Mouse (Mus musculus) lung, postnatal 0 days (tissue): ENCODE results near the gene Cobll1. TPM values are rescaled to one million over a fixed set of nuclear protein-coding genes. Genes with fewer than 3 reads are reported as not detected.

Source experiments
- ATAC-seq: fragments of 200-750 bp; cut with Nextera tagmentation; 2 replicates; pipeline ENCODE4 v1.8.0; 2017; ENCODE audit warnings: moderate library complexity
- DNase-seq: peaks from one replicate; pipeline ENCODE4 v3.0.0-alpha.2; 2016; ENCODE audit warnings: low spot score
- H3K27ac ChIP-seq: fragments of 300-500 bp; sonication (generic); 2 replicates; pipeline ENCODE4 v1.5.1; 2014; ENCODE audit warnings: antibody characterized with exemption, mild to moderate bottlenecking, low read length, mixed read lengths
- H3K27me3 ChIP-seq: fragments of 300-500 bp; sonication (generic); replicated peaks from 2 replicates; pipeline ENCODE4 v1.6.1; 2014; ENCODE audit warnings: low read length, mixed read lengths; ENCODE audit not compliant: insufficient read depth
- H3K36me3 ChIP-seq: fragments of 300-500 bp; sonication (generic); 2 replicates; pipeline ENCODE4 v1.6.1; 2014; ENCODE audit warnings: low read length, mixed read lengths; ENCODE audit not compliant: insufficient read depth
- H3K4me1 ChIP-seq: fragments of 300-500 bp; sonication (generic); 2 replicates; pipeline ENCODE4 v1.6.1; 2014; ENCODE audit warnings: antibody characterized with exemption, low read depth, low read length, mixed read lengths; ENCODE audit not compliant: insufficient read depth
- H3K4me2 ChIP-seq: fragments of 300-500 bp; sonication (generic); replicated peaks from 2 replicates; pipeline ENCODE4 v1.6.1; 2014; ENCODE audit warnings: low read depth, mild to moderate bottlenecking, low read length, moderate library complexity, mixed read lengths
- H3K4me3 ChIP-seq: fragments of 300-500 bp; sonication (generic); 2 replicates; pipeline ENCODE4 v1.5.1; 2014; ENCODE audit warnings: low read depth, low read length
- H3K9ac ChIP-seq: fragments of 300-500 bp; sonication (generic); replicated peaks from 2 replicates; pipeline ENCODE4 v1.6.1; 2014; ENCODE audit warnings: low read depth, mild to moderate bottlenecking
- H3K9me3 ChIP-seq: fragments of 300-500 bp; sonication (generic); 2 replicates; pipeline ENCODE4 v1.6.1; 2016; ENCODE audit warnings: low read length, mixed read lengths
- CTCF ChIP-seq: IDR thresholded peaks from 2 replicates; pipeline ENCODE4 v1.5.1; 2016; ENCODE audit warnings: antibody characterized with exemption, mild to moderate bottlenecking
- EP300 ChIP-seq: IDR thresholded peaks from 2 replicates; pipeline ENCODE4 v1.6.1; 2016; ENCODE audit warnings: antibody characterized with exemption, mild to moderate bottlenecking, control low read depth
- WGBS: fragments of 180-500 bp; shearing (Covaris S2); extraction: QIAGEN DNeasy Blood & Tissue Kit; methylation state at CpG from one replicate; pipeline ENCODE4 v1.1.7; 2014; 5-methylcytosine and 5-hydroxymethylcytosine counted together
- polyA plus RNA-seq: library from polyadenylated mRNA; unstranded; fragments of >200 nt; fragmentation: Nextera tagmentation; extraction: Ambion mirVana; gene quantifications from 2 replicates; pipeline ENCODE4 v1.2.1, GENCODE M21; 2015

Cobll1 gene
- polyA plus RNA-seq, 1 experiment from 2014 or later = 9.4 TPM

GRCm38 (mm10) chr2:65257446-65257845 is 18.2 kb upstream of the Cobll1 start:
- no peaks in the 10 kb centered on the region for H3K36me3 ChIP-seq
- H3K9me3 ChIP-seq = no peaks in the 10 kb centered on the region
- no peak overlapping the region for H3K27ac ChIP-seq
- H3K4me3 ChIP-seq = no peak overlapping the region
- H3K9ac ChIP-seq = no peak overlapping the region
- TF ChIP-seq CTCF (no peak), EP300 (no peak)
- H3K4me2 ChIP-seq = no peak overlapping the region
- DNase-seq = no peak
- no peak for ATAC-seq
- H3K27me3 ChIP-seq = no peaks in the 10 kb centered on the region
- H3K4me1 ChIP-seq = no peaks in the 10 kb centered on the region
- WGBS = 44% methylated on average over 2 of the region's 2 CpGs

- Histone ChIP-seq H3K4me1 (no peaks in the 10 kb centered on the region), H3K4me2 (no peak overlapping the region), H3K4me3 (no peak overlapping the region), H3K27ac (no peak overlapping the region), H3K9ac (no peak overlapping the region), H3K9me3 (no peaks in the 10 kb centered on the region), H3K27me3 (no peaks in the 10 kb centered on the region), H3K36me3 (no peaks in the 10 kb centered on the region)
- 69% methylated on average over 6 of the region's 6 CpGs for WGBS
- DNase-seq = no peak
- no peak for ATAC-seq
- TF ChIP-seq CTCF (no peak), EP300 (no peak)
These were observed 17.5 kb upstream of the Cobll1 start for GRCm38 (mm10) chr2:65256494-65257254.

GRCm38 (mm10) chr2:65250589-65251104 is 11.4 kb upstream of the Cobll1 start:
- no peak overlapping the region for H3K9ac ChIP-seq
- no peak overlapping the region for H3K27ac ChIP-seq
- ATAC-seq = no peak
- no peaks in the 10 kb centered on the region for H3K9me3 ChIP-seq
- H3K4me1 ChIP-seq = no peaks in the 10 kb centered on the region
- TF ChIP-seq EP300 (no peak), CTCF (no peak)
- H3K36me3 ChIP-seq = no peaks in the 10 kb centered on the region
- no peak overlapping the region for H3K4me3 ChIP-seq
- no peak for DNase-seq
- H3K27me3 ChIP-seq = no peaks in the 10 kb centered on the region
- WGBS = 46% methylated on average over 5 of the region's 5 CpGs
- no peak overlapping the region for H3K4me2 ChIP-seq

- 42% methylated on average over 2 of the region's 2 CpGs for WGBS
- ATAC-seq = no peak
These were observed 10.4 kb upstream of the Cobll1 start for GRCm38 (mm10) chr2:65249575-65249974.

GRCm38 (mm10) chr2:65240173-65240745 is 1.1 kb upstream of the Cobll1 start:
- H3K9me3 ChIP-seq = no peaks in the 10 kb centered on the region
- TF ChIP-seq CTCF (no peak), EP300 (no peak)
- H3K27me3 ChIP-seq = no peaks in the 10 kb centered on the region
- H3K4me1 ChIP-seq = no peaks in the 10 kb centered on the region
- no peak for ATAC-seq
- WGBS = 69% methylated on average over 5 of the region's 5 CpGs
- no peak overlapping the region for H3K9ac ChIP-seq
- H3K27ac ChIP-seq = no peak overlapping the region
- no peak for DNase-seq
- no peak overlapping the region for H3K4me2 ChIP-seq
- H3K4me3 ChIP-seq = no peak overlapping the region
- H3K36me3 ChIP-seq = no peaks in the 10 kb centered on the region

More at GRCm38 (mm10) chr2:65249575-65249974, 10.4 kb upstream of the Cobll1 start:
- no peaks in the 10 kb centered on the region for H3K27me3 ChIP-seq
- no peaks in the 10 kb centered on the region for H3K9me3 ChIP-seq
- no peak for DNase-seq
- H3K4me1 ChIP-seq = no peaks in the 10 kb centered on the region
- TF ChIP-seq EP300 (no peak), CTCF (no peak)
- H3K4me3 ChIP-seq = no peak overlapping the region
- no peak overlapping the region for H3K4me2 ChIP-seq
- H3K9ac ChIP-seq = no peak overlapping the region
- H3K27ac ChIP-seq = no peak overlapping the region
- no peaks in the 10 kb centered on the region for H3K36me3 ChIP-seq

GRCm38 (mm10) chr2:65238171-65238963 is 836 bp downstream of the Cobll1 start:
- H3K36me3 ChIP-seq = no peaks in the 10 kb centered on the region
- WGBS = 0% methylated on average over 58 of the region's 114 CpGs
- peak; percentile 92 for DNase-seq

More at GRCm38 (mm10) chr2:65238171-65238963, 836 bp downstream of the Cobll1 start:
- H3K9ac ChIP-seq = peak overlapping the region; percentile 58
- peak; percentile 44 for TF ChIP-seq CTCF
- no peak for TF ChIP-seq EP300
- peak overlapping the region; percentile 93 for H3K27ac ChIP-seq
- H3K4me1 ChIP-seq = no peaks in the 10 kb centered on the region
- no peaks in the 10 kb centered on the region for H3K27me3 ChIP-seq
- H3K9me3 ChIP-seq = no peaks in the 10 kb centered on the region
- peak; percentile 94 for ATAC-seq
- peak overlapping the region; percentile 78 for H3K4me3 ChIP-seq
- peak overlapping the region; percentile 94 for H3K4me2 ChIP-seq
